Mouse (Mus musculus) lung, embryonic 15.5 days (tissue): ENCODE results near the gene Alms1. TPM values are rescaled to one million over a fixed set of nuclear protein-coding genes. Genes with fewer than 3 reads are reported as not detected.
A peak's percentile ranks its signal among the peaks of the same experiment; 100 is the strongest.
"Not testable (repeated sequence)": the region's sequence is repeated elsewhere in the genome, so short reads cannot be mapped to it uniquely, and the experiment has no call there.

Experiments used
- ATAC-seq: fragments of 200-750 bp; cut with Nextera tagmentation; 2 replicates; pipeline ENCODE4 v1.8.0; 2017; ENCODE audit warnings: moderate number of reproducible peaks, borderline replicate concordance; ENCODE audit not compliant: low FRiP score, low TSS enrichment; ENCODE audit errors: extremely low read depth
- H3K27ac ChIP-seq: fragments of 300-500 bp; sonication (generic); 2 replicates; pipeline ENCODE4 v1.5.1; 2015; ENCODE audit warnings: moderate library complexity, mild to moderate bottlenecking, inconsistent platforms
- H3K27me3 ChIP-seq: fragments of 300-500 bp; sonication (generic); 2 replicates; pipeline ENCODE4 v1.6.1; 2015; ENCODE audit warnings: inconsistent platforms
- H3K36me3 ChIP-seq: fragments of 300-500 bp; sonication (generic); 2 replicates; pipeline ENCODE4 v1.6.1; 2015; ENCODE audit warnings: inconsistent platforms
- H3K4me1 ChIP-seq: fragments of 300-500 bp; sonication (generic); 2 replicates; pipeline ENCODE4 v1.6.1; 2015; ENCODE audit warnings: inconsistent platforms
- H3K4me2 ChIP-seq: fragments of 300-500 bp; sonication (generic); 2 replicates; pipeline ENCODE4 v1.6.1; 2015; ENCODE audit warnings: inconsistent platforms, mild to moderate bottlenecking, moderate library complexity
- H3K4me3 ChIP-seq: fragments of 300-500 bp; sonication (generic); 2 replicates; pipeline ENCODE4 v1.5.1; 2015; ENCODE audit warnings: mild to moderate bottlenecking, inconsistent platforms
- H3K9ac ChIP-seq: fragments of 300-500 bp; sonication (generic); 2 replicates; pipeline ENCODE4 v1.6.1; 2015; ENCODE audit warnings: inconsistent platforms
- H3K9me3 ChIP-seq: fragments of 300-500 bp; sonication (generic); 2 replicates; pipeline ENCODE4 v1.6.1; 2016; ENCODE audit warnings: inconsistent platforms
- WGBS: fragments of 180-500 bp; shearing (Covaris S2); methylation state at CpG from one replicate; pipeline ENCODE4 v1.1.7; 2015; 5-methylcytosine and 5-hydroxymethylcytosine counted together
- polyA plus RNA-seq: library from polyadenylated mRNA; unstranded; fragments of >200 nt; fragmentation: Nextera tagmentation; extraction: Ambion mirVana; gene quantifications from 2 replicates; pipeline ENCODE4 v1.2.1, GENCODE M21; 2015

Gene Alms1
- polyA plus RNA-seq, 1 experiment from 2014 or later = 5.4 TPM

DNA sequence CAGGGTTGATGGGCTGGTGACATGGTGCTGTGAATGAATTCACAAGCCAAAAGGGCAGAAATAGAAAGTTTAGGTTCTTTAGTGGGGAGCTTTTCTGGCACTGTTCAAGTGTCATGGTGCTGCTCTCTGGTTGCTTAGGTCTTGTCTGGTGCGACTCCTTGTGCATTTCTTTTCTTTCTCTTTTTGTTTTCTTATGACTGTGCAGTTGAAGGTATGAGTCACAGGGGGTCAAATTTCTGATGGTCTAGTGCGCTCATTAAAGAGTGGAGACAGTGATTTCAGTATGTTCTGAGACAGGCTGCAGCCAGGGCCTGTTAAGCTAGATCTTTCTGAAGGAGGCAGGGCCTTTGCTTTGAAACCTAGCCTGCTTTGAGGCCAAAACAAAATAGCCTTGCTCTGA lies 2.8 kb downstream of the Alms1 start:
- WGBS = 76% methylated on average over 2 of the region's 2 CpGs
- ATAC-seq = no peak
- H3K36me3 ChIP-seq = no peaks in the 10 kb centered on the region
- no peak overlapping the region for H3K4me3 ChIP-seq
- no peak overlapping the region for H3K27ac ChIP-seq
- no peak overlapping the region for H3K9ac ChIP-seq
- no peaks in the 10 kb centered on the region for H3K27me3 ChIP-seq
- H3K4me1 ChIP-seq = peaks cover 18% of the 10 kb centered on the region
- no peaks in the 10 kb centered on the region for H3K9me3 ChIP-seq
- H3K4me2 ChIP-seq = no peak overlapping the region

DNA sequence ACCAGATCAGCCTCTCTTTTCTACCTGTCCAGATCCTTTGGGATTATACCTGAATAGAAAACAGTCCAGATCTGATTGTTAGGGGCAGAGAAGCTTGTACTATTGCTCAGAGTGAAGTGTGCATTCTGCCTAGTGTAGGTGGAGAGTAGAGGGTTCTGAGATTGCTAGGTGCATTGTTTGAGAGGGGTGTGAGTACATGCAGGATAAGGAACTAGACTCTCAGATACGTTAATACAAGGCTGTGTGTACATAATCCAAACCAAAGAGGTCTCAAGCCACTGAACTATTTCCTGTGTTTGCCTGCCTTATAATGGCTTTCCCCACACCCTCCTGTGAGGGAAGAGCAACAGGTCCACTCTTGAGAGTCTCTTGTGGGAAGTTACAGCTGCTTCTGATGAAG lies 12.0 kb downstream of the Alms1 start:
- ATAC-seq = no peak
- WGBS = 20% methylated on average over 1 of the region's 1 CpGs
- Histone ChIP-seq H3K4me3 (no peak overlapping the region), H3K36me3 (no peaks in the 10 kb centered on the region), H3K4me1 (no peaks in the 10 kb centered on the region; the same call in 1 of the 2 replicates), H3K4me2 (no peak overlapping the region), H3K9ac (no peak overlapping the region), H3K27me3 (no peaks in the 10 kb centered on the region), H3K9me3 (no peaks in the 10 kb centered on the region), H3K27ac (no peak overlapping the region)

DNA sequence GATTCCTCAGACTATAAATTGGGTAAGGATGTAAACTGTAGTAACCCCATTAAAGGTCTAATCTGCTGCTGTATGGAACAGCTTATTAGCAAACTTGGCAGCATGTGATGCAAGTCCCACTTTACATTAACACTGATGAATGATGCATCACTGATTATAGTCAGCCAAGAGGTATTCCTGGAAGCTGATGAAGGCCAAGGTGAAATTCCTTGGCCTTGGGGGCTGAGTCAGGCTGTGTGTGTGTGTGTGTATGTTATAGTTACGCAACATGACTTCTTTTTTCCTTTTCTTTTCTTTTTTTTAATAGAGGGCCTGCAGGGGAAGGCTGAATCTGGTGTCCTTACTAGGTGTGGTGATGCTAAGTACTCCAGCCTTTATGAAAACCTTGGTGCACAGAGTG lies 23.2 kb downstream of the Alms1 start:
- Histone ChIP-seq H3K27me3 (no peaks in the 10 kb centered on the region), H3K36me3 (peaks cover 39% of the 10 kb centered on the region), H3K4me1 (no peaks in the 10 kb centered on the region), H3K9ac (no peak overlapping the region), H3K4me3 (no peak overlapping the region), H3K9me3 (no peaks in the 10 kb centered on the region), H3K27ac (no peak overlapping the region), H3K4me2 (no peak overlapping the region)
- 95% methylated on average over 1 of the region's 1 CpGs for WGBS
- ATAC-seq = no peak

DNA sequence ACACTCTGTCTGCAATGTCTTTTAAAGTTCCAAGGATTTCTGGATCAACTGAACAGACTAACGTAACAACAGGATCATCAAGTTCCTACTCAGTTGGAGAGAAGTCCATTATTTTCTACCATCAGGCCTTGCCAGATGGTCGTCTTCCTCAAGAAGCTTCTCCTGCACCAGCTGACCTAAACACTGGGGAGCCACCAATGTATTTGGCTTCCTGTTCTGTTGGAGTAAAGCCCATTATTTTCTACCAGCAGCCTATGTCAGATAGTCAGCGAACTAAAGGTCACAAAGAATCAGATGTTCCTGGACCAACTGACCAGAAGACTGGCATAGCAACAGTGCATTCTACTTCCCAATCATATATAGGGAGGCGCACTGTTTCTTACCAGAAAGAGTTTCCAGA lies 33.5 kb downstream of the Alms1 start:
- Histone ChIP-seq H3K4me1 (no peaks in the 10 kb centered on the region), H3K27me3 (no peaks in the 10 kb centered on the region), H3K27ac (no peak overlapping the region), H3K36me3 (peaks cover 44% of the 10 kb centered on the region), H3K9ac (no peak overlapping the region), H3K9me3 (no peaks in the 10 kb centered on the region), H3K4me3 (no peak overlapping the region), H3K4me2 (no peak overlapping the region)
- no peak for ATAC-seq
- 92% methylated on average over 4 of the region's 4 CpGs for WGBS

DNA sequence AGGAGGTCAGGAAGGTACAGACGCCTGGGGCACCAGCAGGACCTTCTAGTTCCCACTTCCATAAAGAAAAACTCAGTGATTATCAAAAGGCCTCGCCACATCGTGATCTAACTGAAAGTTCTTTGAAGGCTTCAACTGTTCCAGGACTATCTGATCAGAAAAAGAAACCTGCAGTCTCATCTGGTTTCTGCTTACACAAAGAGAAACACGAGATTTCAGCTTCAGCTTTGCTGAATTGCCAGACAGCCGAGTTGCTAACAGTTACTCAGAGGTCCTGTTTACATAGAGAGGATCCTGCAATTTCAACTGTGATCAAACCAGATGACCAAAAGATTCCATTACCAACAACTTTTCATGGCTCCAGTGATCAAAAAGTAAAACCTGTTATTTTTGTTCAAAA lies 34.3 kb downstream of the Alms1 start:
- 83% methylated on average over 5 of the region's 5 CpGs for WGBS
- no peak overlapping the region for H3K4me2 ChIP-seq

DNA sequence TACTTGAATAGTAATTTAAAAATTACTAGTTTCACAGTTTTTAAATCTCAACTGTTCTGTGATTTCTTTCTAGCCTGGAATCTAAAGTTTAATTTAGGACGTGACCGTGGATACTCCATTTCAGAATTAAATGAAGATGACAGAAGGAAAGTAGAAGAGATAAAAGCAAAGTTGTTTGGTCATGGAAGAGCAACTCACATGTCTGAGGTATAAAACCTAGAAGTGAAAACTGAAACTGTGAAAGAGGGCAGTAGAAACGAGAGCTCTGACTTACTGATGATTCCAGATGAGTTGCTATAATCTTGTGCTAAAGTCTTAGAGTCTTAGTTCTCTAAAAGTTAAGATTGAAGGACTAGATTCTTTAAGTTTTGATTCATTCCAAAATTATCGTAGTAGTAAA lies 37.2 kb downstream of the Alms1 start:
- H3K4me2 ChIP-seq = no peak overlapping the region
- ATAC-seq = no peak
- no peaks in the 10 kb centered on the region for H3K9me3 ChIP-seq
- H3K27ac ChIP-seq = no peak overlapping the region
- no peaks in the 10 kb centered on the region for H3K4me1 ChIP-seq
- no peaks in the 10 kb centered on the region for H3K27me3 ChIP-seq
- peaks cover 51% of the 10 kb centered on the region for H3K36me3 ChIP-seq
- no peak overlapping the region for H3K4me3 ChIP-seq
- no peak overlapping the region for H3K9ac ChIP-seq
- 95% methylated on average over 4 of the region's 4 CpGs for WGBS

More for the DNA sequence above, 34.3 kb downstream of the Alms1 start:
- Histone ChIP-seq H3K27me3 (no peaks in the 10 kb centered on the region), H3K4me3 (no peak overlapping the region), H3K9me3 (no peaks in the 10 kb centered on the region), H3K36me3 (peaks cover 45% of the 10 kb centered on the region), H3K9ac (no peak overlapping the region), H3K27ac (no peak overlapping the region), H3K4me1 (no peaks in the 10 kb centered on the region)
- no peak for ATAC-seq

DNA sequence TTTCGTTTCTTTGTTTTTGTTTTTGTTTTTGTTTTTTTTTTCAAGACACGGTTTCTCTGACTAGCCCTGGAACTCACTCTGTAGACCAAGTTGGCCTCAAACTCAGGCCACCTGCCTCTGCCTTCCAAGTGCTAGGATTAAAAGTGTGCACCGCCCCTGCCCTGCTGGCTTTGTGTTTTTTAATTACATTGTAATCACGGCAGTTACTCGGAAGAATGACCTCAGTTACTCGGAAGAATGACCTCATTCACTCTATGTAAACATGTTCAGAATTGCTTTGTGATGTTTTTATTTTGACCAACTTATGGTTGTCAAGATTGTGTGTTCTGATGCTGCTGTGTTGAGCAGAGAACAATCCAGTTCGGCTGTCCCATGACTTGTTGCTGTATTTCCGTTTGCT lies 45.8 kb downstream of the Alms1 start:
- no peaks in the 10 kb centered on the region for H3K27me3 ChIP-seq
- no peaks in the 10 kb centered on the region for H3K4me1 ChIP-seq
- ATAC-seq = no peak
- WGBS = 63% methylated on average over 8 of the region's 8 CpGs
- H3K9me3 ChIP-seq = no peaks in the 10 kb centered on the region
- no peak overlapping the region for H3K4me3 ChIP-seq
- H3K4me2 ChIP-seq = no peak overlapping the region
- H3K9ac ChIP-seq = no peak overlapping the region
- no peak overlapping the region for H3K27ac ChIP-seq
- H3K36me3 ChIP-seq = peaks cover 14% of the 10 kb centered on the region

DNA sequence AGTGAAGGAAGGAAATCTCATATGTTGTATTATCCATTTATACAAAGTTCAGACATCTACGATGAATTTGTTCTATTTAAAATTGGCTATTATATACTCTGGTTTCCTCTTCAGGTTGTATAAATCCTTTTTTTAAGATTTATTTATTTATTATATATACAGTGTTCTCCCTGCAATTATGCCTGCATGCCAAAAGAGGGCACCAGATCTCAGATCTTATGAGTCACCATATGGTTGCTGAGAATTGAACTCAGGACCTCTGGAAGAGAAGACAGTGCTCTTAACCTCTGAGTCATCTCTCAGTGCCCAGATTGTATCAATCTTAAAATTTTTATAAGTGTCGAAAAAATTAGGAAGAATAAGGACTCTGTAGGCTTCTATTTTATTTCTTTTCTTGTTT lies 65.9 kb downstream of the Alms1 start:
- no peak for ATAC-seq
- no peak overlapping the region for H3K9ac ChIP-seq
- H3K36me3 ChIP-seq = peaks cover 11% of the 10 kb centered on the region; the same call in 1 of the 2 replicates
- no peaks in the 10 kb centered on the region for H3K9me3 ChIP-seq
- no peak overlapping the region for H3K4me2 ChIP-seq
- no peak overlapping the region for H3K4me3 ChIP-seq
- WGBS = 90% methylated on average over 2 of the region's 2 CpGs
- H3K27ac ChIP-seq = no peak overlapping the region
- no peaks in the 10 kb centered on the region for H3K27me3 ChIP-seq
- no peaks in the 10 kb centered on the region for H3K4me1 ChIP-seq

DNA sequence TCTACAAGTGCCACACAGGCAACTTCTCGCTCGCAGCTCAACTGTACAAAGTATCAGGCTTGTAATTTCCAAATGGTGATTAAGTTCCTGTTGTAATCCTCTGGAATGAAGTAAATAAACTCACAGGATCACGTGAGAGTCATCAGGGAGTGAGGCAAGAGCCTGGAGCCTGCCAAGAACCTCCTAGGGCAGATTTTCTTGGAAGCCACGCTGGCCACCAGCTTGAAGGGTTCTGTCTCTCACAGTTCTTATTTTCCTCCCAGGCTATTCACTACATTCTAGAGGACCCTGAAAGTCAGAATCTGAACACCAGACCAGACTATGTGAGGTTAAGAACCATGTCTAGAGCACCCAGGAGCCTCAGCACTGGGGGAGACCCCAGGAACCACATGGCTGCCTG lies 114.6 kb downstream of the Alms1 start:
- not testable (repeated sequence) for H3K9me3 ChIP-seq, H3K36me3 ChIP-seq, H3K9ac ChIP-seq, H3K27me3 ChIP-seq, H3K4me1 ChIP-seq, H3K27ac ChIP-seq, H3K4me2 ChIP-seq, H3K4me3 ChIP-seq
- ATAC-seq = peak; percentile 49; the same call in 1 of the 2 replicates
- WGBS = 48% methylated on average over 2 of the region's 4 CpGs

DNA sequence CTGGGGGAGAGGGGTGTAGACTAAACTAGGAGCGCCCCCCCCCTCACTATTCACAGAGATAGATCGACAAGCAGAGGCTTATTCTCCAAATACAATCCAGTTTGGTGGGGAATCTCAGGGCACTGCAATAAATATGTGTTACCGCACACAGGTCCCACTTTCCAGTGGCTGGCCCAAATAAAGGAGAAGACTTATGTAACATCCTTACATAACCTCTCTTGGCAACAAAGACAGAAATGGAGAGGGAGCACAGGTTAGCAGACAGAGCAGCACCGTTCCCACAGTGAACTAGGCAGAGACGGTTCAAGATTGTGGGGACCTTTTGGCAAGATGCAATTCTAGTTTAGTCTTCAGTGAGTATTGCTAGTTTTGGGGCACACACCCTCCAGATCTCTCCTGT lies 121.9 kb downstream of the Alms1 start:
- not testable (repeated sequence) for H3K36me3 ChIP-seq, H3K9ac ChIP-seq, H3K4me1 ChIP-seq, H3K27me3 ChIP-seq, H3K4me2 ChIP-seq, H3K9me3 ChIP-seq, ATAC-seq, H3K27ac ChIP-seq, H3K4me3 ChIP-seq
- WGBS = 88% methylated on average over 5 of the region's 5 CpGs

DNA sequence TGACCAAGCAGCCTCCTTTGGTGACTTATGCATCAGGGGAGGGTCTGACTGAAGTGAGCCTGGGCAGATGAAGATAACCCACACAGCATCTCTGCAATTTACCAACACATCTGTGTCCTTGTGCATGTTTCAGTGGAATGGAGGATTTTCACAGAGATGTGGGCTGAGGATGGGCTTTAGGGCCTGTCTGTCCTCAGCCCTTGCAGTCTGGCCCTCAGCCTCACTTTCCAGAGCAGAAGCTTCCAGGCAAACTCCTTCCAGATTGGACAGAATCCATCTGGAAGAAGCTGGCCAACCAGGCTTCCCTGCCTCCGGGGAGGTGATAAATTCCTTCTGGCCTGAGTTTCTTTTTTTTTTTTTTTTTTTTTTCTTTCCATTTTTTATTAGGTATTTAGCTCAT lies 122.3 kb downstream of the Alms1 start:
- H3K4me1 ChIP-seq, H3K36me3 ChIP-seq, H3K27ac ChIP-seq, H3K9me3 ChIP-seq, H3K4me2 ChIP-seq, H3K4me3 ChIP-seq, H3K9ac ChIP-seq, ATAC-seq, H3K27me3 ChIP-seq: not testable (repeated sequence)
- WGBS = 80% methylated on average over 1 of the region's 1 CpGs

DNA sequence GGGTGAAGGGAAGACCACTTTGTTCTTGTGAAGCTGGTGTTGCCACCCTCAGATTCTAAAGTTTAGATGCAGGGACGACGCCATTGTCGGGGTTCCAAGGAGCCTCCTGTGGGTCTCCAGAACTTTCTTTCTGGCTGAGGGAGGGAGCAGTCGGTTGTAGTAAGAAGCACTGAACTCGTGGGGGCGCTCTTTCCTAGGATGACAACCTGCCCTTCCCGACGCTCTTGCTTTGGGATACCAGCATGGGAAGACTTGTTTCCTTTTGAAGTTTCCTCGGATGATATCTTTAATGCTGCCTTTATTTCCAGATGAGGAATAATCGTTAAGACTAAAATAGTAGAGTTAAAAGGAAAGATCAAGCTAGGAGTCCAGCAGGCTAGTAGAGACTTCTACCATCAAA lies 125.8 kb downstream of the Alms1 start, which contains the start of gene Nat8f7:
TSS of gene Nat8f7 (minus strand) at position 101 of the 400 bp plus-strand sequence.
- not testable (repeated sequence) for ATAC-seq, H3K4me3 ChIP-seq, H3K4me1 ChIP-seq, H3K9ac ChIP-seq, H3K4me2 ChIP-seq, H3K27ac ChIP-seq, H3K9me3 ChIP-seq, H3K27me3 ChIP-seq, H3K36me3 ChIP-seq
- WGBS = 80% methylated on average over 10 of the region's 10 CpGs
